Mouse (Mus musculus): ENCODE measurements around the gene Tpst1.
A peak's percentile ranks its signal among the peaks of the same experiment; 100 is the strongest.

Tpst1 gene

DNA sequence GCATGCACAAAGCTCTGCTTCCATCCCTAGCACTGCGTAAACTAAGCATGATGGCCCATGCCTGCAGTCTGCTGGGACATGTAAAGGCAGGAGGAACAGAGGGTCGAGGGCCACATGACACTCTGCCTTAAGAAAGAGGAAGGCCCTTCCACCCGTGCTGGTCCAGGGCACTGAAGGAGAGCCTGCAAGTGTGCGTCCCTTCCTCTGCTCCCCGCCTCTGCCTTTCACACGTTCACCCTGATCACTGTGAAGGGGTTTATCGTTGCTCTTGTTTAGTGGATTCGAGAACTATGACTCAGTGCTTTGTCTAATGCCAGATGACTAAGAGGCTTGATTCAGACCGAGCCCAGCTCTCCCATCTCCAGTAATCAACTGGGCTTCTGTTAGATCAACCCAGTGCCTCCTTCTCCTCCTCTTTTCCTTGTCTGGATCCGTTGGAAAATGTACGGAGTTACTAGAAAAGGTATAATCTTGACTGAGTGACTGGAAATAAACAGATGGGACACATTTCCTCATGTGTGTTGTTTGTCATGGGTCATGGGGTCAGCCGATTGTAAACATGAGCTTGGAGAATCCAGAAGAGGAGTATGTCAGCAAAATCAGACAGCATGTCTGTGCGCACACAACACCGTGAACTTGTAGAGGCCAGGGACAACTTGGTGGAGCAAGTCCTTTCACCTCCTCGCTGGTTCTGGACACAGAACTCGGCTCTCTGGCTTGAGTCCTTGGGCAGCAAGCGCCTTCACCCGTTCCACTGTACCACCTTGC is 16.7 kb downstream of the Tpst1 start:
- peak in 1 of 2 experiments; percentile 13 for DNase-seq (ENCODE audit: low spot score in 2 of 2)

DNA sequence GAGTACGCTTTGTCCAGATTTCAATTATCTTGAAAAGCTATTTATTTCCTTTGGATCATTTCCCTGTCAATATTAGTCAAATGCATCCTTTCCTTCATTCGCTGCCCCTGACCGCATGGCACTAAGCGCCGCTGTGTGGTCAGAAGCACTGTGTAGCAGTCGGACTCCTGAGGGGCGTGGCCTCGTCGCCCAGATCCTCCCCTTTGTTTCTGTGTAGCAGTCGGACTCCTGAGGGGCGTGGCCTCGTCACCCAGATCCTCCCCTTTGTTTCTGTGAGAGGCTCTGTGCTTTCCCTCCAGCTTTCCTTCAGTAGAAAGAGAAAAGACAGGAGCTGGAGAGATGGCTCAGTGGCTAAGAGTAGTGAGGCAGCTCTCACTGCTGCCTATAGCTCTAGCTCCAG is 23.6 kb downstream of the Tpst1 start:
- DNase-seq (ENCODE audit: low spot score in 2 of 2): no peak

DNA sequence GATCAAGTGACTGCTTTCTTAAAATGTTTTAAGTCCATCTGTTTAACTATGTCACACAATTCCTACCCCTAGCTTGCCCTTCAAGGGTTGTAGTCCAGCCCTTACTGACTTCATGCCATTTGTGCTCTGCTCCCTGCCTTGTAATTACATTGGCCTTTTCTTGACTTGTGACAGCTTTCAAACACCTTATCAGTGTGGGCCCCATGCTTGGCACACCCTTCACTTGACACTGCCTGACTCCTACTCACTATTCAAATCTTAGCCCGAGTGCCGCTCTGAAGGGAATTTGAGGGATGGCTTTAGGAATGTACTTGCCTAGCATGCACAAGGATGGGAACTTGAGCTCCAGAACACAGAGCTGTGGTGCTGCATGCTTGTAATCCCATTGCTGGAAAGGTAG is 24.7 kb downstream of the Tpst1 start:
- no peak for DNase-seq (ENCODE audit: low spot score in 2 of 2)

DNA sequence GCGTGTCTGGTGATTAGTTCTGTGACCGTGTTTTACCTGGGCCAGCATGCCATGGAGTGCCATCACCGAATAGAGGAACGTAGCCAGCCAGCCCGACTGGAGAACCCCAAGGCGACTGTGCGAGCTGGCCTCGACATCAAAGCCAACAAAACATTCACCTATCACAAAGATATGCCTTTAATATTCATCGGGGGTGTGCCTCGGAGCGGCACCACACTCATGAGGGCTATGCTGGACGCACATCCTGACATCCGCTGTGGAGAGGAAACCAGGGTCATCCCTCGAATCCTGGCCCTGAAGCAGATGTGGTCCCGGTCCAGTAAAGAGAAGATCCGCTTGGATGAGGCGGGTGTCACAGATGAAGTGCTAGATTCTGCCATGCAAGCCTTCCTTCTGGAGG is 28.6 kb downstream of the Tpst1 start:
- no peak for DNase-seq (ENCODE audit: low spot score in 2 of 2)

DNA sequence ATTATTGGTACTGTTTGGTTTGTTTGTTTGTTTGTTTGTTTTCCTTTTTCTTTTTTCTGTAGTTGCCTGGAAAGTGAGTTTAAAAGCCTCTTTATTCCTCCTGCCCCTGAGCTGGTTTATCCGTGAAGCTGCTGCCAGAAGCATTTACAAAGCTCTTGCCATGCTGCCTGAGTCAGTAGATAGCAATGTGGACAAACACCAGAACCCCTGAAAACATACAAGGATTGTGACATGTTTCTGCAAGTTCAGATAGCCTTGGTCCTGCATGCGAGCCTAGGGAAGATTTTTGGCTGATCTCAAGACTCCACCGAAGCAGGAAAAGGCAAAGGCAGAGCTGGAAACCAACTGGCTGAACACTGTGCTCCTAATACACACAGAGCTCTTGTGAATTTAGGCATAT is 36.2 kb downstream of the Tpst1 start:
- no peak for DNase-seq (ENCODE audit: low spot score in 2 of 2)

DNA sequence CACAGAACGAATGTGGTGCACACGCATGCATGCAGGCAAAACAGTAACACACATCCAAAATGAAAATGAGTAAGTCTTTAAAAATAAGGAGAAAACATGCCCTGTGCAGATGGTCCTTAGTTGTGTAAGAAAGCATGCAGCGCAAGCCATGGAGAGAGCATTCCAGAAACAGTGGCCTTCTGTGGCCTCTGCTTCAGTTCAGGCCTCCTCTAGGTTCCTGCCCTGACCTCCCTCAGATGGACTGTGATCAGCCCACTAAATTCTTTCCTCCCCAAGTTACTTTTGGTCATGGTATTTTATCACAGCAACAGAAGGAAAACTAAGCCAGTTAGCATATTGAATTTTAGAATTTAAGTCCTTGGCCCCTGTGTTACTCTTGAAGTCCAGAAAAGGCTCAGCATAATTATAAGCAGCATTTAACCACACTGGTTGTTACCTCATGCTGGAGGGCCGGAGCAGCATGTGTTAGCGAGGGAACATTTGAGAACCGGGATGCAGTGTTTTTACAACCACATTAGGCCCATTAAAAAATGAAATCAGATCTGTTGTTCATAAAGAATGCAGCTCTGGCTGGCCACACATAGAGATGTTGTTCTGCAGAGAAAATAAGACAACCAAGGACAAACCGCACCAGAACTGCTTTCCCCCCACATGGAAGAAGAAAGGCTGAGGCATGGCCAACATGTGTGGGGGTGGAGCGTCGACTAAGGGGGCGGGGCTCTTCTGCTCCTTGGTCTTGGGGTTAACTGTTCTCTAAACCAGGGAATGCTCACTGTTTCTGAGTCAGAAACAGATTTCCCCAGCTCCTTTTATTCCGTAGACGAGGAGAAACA is 37.7 kb downstream of the Tpst1 start:
- DNase-seq (ENCODE audit: low spot score in 2 of 2): no peak

DNA sequence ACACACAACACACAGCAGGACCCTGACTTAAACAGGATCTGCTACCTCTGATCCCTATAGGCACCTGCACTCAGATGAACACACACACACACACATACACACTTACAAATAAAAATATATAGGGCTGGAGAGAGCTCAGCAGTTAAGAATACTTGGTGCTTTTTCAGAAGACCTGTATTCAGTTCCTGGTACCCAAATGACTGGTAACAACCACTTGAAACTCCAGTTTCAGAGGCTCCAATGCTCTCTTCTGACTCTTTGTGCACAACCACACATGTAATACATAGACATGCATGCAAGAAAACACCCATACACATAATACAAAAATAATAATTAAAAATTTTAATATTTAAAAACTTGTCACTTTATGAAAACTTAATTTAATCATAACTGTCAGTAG is 39.5 kb downstream of the Tpst1 start:
- no peak for DNase-seq (ENCODE audit: low spot score in 2 of 2)

DNA sequence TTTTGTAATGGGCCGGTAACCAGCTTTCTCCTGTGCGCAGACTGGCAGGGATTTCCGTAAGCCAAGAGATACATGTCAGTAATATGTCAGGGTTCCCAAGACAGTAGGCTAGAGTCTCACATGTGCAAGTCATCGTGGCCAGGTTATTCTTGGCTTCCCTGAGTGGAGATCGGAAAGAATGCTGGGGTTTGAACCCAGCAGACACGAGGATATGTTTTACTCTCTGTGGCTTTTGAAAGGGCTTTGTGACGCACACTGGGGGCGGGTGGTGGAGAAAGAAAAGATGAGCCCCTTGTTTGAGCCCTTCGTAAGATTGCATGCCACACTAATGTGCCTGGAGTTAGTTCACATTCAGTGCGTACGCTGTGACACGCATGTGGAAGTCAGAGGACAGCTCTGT is 43.0 kb downstream of the Tpst1 start:
- DNase-seq (ENCODE audit: low spot score in 2 of 2): no peak

DNA sequence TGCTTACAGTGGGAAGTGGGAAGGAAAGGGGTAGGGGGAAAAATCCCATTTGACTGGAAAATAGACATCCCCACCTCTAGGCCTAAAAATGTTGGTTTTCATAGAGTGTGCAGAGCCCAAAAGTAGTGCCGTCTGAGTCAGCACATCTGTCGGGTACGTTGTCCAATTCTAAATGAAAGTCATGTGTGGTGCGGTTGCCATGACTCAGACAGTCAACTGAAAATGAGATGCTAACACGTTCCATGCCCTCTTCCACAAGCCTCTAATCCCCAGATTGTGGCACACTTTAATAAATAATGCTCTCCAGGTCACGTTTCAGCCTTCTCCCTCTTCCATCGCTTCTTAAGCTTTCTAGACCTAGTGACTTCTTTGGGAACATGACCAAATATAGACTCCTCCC is 43.7 kb downstream of the Tpst1 start:
- DNase-seq (ENCODE audit: low spot score in 2 of 2): no peak

DNA sequence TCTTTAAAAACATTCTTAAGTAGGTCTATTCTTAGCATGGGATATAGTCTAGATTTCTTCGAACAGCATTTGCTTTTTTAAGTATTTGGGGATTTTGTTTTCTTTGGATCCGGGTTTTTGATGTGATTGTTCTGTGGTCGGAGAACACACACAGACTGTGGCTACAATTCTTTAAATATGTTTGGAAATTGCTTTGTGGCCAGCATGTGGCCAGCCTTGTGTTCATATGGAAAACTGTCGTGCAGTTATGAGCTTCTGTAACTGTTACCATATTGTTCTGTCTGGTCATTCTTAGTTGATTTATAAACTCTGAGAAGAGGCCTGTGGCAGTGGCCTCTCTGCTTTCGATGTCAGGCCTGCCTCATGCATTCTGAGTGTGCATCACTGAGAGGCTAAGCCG is 44.8 kb downstream of the Tpst1 start:
- DNase-seq (ENCODE audit: low spot score in 2 of 2): no peak

DNA sequence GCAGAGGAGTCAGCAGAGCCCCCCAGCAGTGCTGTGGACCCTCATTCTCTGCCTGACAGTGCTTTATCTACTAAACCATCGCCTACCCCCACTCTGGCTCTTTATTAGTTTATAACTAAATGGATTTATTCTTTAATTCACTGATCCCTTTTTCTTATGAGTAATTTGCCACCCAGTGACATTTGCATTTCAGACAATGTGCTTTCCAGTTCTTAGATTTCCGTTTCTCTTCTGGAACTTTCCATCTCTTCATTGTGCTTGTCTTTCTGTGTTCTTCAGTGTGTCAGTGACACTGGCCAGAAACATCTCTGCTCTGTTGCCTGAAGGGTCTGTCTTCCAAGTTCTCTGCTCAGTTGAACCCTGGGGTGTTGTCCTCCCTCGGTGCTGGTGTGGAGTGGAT is 46.1 kb downstream of the Tpst1 start:
- DNase-seq (ENCODE audit: low spot score in 2 of 2): no peak

DNA sequence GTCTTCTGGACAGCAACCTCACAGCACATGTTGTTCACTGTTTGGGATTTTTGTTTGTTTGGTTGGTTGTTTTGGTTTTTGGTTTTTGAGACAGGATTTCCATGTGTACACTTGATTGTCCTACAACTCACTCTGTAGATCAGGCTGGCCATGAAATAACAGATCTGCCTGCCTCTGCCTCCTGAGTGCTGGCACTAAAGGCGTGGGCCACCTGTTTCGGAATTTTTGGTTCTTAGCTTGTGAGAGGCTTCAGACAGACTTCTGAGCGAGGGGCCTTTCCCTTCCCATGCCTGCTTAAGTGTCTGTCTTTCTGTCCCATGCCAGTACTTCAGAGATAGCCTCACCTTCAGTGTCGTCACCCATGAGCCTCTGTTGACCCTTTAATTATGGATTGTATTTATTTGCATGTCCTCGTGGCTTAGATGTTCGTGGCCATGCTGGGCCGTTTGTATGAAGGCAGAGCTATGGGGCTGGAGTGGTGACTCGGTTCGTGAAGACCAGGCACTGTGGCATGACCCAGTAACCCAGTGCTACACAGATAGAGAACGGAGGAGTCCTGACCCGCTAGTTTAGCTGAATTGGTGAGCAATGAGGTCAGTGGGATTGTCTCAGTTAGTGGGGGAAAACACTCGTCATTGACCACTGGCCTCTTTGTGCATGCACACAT is 47.1 kb downstream of the Tpst1 start:
- DNase-seq (ENCODE audit: low spot score in 2 of 2): no peak

DNA sequence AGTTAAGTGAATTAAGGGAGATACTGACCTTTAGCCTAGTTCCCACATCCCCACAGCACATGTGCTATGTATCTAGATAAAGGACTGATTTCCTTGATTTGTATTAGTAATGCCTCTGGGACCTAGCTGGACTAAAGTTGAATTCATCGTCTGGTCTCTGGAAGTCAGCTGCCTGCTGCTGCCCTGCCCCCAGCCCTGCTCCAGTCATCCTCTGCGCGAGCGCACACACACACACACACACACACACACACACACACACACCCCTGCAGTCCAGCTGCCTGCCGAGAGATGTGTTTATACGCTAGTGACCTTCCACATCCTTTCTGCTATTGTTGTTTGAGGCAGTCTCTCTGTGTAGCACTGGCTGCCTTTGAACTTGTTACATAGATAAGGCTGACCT is 47.8 kb downstream of the Tpst1 start:
- DNase-seq (ENCODE audit: low spot score in 2 of 2): no peak

DNA sequence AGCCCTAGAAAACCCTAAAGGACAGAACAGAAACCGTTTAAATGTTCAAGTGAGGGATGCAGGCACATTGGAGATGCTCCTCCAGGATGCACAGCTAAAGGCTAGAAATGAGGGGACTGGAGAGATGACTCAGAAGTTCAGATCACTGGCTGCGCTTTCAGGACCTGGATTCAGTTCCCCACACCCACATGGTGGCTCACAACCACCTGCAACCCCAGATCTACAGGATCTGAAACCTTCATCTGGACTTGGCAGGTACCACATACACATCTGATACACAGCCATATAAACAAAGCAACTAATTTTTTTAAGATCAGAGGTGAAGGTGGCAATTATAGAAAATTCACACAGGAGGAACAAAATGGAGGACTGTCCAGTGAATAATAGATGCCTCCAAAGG is 49.2 kb downstream of the Tpst1 start:
- no peak for DNase-seq (ENCODE audit: low spot score in 2 of 2)

DNA sequence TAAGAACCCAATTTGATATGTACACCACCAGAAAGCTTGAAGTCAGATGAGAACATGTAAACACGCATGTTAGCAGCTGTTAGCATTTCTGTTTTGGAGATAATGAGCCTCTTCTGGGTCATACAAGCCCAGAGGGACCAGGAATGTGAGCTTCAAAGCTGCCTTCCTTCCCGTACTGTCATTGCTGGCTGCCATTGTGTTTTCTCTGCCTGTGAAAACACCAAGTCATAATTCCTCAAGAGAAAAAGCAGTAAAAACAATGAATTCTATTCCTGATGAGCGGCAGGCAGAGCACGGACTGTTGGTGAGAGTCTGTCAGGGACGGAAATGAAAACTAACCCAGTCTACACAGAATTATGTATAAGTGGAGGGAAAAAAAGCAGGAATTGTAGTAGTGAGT is 51.1 kb downstream of the Tpst1 start:
- no peak for DNase-seq (ENCODE audit: low spot score in 2 of 2)

DNA sequence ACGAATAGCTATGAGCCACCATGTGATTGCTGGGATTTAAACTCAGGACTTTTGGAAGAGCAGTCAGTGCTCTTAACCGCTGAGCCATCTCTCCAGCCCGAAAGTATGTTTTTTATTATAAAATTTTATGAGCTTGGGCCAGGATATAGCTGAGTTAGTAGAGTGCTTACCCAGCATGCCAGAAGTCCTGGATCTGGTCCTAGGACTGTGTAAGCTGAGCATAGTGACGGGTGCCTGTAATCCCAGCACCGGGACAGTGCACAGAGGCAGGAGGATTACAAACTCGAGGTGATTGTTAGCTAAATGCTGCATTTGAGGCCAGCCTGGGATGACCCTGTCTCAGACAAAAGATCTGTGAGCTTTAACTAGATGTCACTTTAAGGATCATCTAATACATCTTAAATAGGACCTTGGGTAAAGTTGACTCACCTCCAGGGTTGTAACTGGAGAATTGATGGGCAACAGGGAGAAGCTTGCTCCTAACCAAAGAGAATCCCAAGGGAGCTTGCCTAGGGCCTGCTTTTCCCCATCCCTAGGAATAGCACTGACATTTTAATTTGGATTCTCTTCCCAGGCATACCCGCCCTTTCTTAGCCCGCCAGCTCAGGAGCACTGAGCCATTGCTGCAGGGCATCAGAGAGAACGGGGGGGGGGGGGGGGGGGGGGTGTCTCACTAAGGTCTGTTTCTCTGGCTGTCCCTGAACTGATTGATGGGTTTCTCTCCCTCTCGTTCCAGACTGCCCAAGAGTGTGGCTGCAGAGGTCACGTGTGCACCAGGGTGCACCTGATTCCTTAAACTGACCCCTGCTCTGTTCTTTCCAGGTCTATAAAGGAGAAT is 55.8 kb downstream of the Tpst1 start:
- no peak for DNase-seq (ENCODE audit: low spot score in 2 of 2)

DNA sequence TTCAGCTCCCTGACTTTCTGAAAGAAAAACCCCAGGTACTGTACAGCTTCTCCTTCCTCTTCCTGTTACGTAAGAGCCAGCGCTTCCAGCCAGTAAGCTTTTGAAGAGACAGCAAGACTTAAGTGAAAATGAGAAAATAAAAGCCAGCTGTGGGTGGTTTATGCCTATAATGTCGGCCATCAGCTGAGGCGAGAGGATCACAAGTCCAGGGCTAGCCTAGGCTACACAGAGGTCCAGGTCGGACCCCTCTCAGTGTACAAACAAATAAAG is 56.3 kb downstream of the Tpst1 start:
- no peak for DNase-seq (ENCODE audit: low spot score in 2 of 2)

DNA sequence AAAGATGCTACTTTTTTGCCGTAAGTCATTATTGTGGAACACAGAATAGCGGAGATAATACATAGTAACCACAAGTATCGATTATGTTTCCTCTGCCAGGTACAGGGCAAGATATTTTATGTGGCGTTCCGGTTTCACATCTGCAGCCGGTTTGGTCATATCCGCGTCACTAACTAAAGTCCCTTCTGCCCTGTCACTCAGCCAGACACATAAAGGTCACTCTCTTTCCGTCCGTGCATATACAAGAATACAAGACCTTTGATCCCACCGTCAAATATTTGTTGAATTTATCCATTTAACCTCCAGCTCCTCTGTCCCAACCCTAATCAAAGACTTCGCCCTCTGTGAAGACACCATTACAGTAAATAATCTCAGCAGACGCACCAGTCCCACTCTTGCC is 63.5 kb downstream of the Tpst1 start:
- no peak for DNase-seq (ENCODE audit: low spot score in 2 of 2)

DNA sequence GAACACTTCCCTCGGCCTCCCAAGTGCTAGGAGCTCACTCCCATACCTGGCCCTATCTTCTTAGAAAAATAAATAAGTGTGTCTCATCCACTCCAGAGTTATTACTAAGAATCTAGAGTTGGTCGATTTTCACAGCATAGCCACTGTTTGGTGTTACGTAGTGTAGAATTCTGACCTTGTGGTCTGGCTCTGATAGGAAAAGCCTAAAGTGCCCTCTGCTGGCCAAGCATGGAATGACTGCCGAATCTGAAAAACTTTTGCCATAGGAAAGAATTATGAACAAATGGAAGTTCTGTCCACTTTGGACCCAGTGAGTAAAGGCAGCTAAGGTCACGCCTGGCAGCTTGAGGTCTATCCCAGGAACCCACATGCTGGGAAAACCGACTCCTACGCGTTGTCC is 66.3 kb downstream of the Tpst1 start:
- DNase-seq (ENCODE audit: low spot score in 2 of 2): peak; percentile 59 to 74

DNA sequence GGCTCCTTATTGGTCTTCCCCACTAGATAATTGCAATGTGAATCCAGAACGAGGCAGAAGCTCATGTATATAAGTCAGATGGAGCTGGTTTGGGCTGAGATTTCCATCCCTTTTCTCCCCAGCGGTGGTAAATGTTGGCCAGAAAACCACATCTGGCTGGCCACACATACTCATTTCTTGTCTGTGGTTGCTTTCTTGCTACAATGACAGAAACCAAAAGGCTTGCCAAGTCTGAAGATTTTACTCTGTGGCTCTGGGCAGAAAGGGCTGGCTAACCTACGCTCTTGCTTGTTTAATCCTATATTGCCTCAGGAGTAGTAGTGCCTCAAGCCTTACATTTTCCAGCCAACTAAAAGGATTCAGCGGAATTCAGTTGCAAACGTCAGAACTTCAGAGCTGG is 68.0 kb downstream of the Tpst1 start:
- no peak for DNase-seq (ENCODE audit: low spot score in 2 of 2)

DNA sequence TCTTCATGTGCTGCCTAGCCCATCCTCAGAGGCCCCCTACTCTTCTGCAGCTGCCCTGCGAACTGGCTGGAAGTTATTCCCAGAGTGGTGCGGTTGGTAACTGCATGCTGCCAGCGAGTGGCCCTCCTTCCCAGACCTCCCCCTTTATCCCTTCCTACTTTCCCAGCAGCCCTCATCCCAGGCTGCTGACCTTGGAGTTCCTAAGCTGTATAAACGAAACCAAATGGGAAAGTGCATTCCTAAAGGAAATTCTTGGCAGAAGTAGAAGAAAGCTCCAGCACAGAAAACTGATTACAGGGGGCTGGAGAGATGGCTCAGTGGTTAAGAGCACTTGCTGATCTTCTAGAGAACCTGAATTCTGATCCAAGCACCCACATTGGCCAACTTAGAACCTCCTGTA is 68.9 kb downstream of the Tpst1 start:
- DNase-seq (ENCODE audit: low spot score in 2 of 2): no peak

DNA sequence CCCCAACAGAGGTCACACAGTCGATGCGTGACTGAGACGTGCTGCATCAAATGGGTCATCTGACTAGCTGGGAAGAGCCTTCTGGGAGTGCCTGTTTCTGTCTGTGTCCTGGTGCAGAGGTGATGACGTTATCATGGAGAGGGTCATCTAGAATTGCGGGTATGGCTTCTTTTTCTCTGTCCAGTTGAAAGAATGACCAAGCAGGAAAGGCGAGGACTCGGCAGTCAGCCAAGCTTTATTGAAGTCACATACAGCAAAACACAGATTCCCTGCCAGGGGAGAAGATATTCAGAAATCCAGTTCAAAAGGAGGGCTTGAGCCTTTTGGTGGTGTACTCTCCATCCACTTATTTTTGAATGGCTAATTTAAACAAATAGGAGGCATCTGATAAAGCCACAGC is 70.0 kb downstream of the Tpst1 start:
- no peak for DNase-seq (ENCODE audit: low spot score in 2 of 2)

All from spleen, postnatal 14 days (tissue).